Mouse (Mus musculus) brain, embryonic 14.5 days (tissue): Measurements from ENCODE around the gene Ccnl2.

ENCODE experiments used
- CTCF ChIP-seq: fragments of 200-500 bp; IDR thresholded peaks from 2 replicates; pipeline ENCODE4 v1.5.1; 2012; ENCODE audit warnings: inconsistent platforms, mild to moderate bottlenecking, moderate library complexity, borderline replicate concordance; ENCODE audit not compliant: insufficient read depth, insufficient read length; ENCODE audit errors: extremely low read depth
- POLR2A ChIP-seq: fragments of 200-500 bp; IDR thresholded peaks from 2 replicates; pipeline ENCODE4 v1.6.1; 2012; ENCODE audit warnings: mild to moderate bottlenecking, inconsistent platforms, borderline replicate concordance; ENCODE audit not compliant: poor library complexity, insufficient read depth, insufficient read length, severe bottlenecking; ENCODE audit errors: extremely low read depth

DNA sequence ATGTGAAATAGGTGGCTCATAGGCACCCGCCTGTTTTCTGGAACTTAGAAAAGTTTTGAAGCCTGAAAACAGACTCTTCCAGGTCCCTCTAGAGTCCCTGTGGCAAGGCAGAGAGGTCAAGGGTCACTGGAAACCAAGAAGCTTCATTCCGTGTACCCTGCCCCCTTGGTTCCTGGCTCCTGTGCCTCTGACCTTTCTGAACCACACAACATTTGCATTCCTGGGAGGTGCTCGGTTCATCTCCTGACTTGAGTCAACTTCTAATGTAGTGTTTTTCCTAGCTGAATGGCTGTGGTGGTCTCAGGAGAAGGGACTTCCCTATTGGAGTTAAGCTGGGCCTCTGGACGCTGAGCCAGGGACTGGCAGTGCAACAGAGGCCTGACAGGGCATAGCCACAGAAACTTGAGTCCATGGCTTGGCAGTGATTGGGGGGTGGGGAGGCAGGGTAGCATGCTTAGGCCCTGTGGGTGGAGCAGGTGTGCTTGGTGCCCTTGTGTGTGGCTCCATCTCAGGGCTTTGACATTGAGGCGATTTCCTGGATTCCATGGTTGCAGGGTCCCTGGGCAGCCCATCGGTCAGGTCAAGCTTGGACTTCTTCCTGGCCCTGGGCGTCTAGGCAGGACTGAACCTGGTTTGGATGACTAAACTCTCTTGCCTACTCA, 36.3 kb downstream of the Ccnl2 start:
- no peak for TF ChIP-seq CTCF
- no peak for TF ChIP-seq POLR2A
